Mouse (Mus musculus) activated CD4-positive, CD25-positive, alpha-beta regulatory T cell, adult 4 months (primary cell): ENCODE data around the gene D11Wsu47e. TPM values are rescaled to one million over a fixed set of nuclear protein-coding genes. Genes with fewer than 3 reads are reported as not detected.

ENCODE experiments used
- ATAC-seq: one replicate; pipeline ENCODE4 v1.8.0; 2017
- polyA plus RNA-seq, 2 experiments: library from polyadenylated mRNA; unstranded; fragments of 100-300 nt; shearing (Covaris generic); gene quantifications; one replicate each; pipeline ENCODE4 v1.2.1; 2017

D11Wsu47e gene
- polyA plus RNA-seq, 2 experiments from 2014 or later = 6.8 to 8.6 TPM

DNA sequence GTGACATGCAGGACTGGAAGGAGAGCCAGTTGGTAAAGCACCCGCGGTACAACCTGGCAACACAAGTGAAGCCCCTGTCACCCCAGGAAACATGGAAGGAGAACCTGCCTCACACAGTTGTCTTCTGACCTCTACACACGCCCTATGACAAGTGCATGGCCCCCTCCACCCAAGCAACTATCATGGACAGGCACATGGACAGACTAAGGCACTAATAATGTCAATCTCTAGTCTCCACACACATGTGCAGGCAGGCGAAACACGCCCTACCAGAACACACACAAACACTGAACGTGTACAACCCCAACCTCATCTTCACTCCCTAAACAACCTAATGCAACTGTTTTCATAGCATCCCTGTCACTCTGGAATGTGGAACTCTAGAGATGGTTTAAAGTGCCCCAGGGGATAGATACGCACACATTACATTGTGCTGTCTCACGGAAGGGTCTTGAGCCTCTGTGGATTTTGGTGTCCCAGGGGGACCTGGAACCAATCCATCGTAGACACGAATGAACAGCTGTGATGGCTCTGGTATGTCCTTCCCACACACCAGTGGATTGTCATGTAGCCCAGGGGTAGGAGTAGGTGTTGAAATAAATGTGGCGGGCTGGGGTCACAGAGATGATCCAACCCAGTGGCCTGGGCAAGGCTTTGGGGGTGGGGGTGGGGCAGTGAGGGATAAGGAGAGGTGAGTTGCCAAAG lies 52.8 kb downstream of the D11Wsu47e start:
- no peak for ATAC-seq

DNA sequence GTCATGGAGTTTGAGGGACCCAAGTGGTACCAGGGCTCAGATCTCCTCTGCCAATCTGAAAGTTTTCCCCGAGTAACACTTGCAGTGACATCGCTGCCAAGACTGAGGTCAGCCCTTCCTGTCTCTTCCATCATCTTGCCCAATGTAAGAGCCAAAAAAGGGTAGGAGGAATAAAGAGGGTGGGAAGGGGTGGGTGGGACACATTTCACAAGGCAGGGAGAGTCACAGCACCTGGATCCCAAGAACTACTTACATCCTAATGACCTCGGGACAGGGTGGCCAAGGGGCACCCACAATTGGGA lies 53.3 kb downstream of the D11Wsu47e start:
- ATAC-seq = no peak

- no peak for ATAC-seq
These were observed 53.7 kb downstream of the D11Wsu47e start for GRCm38 (mm10) chr11:113737912-113738311.

DNA sequence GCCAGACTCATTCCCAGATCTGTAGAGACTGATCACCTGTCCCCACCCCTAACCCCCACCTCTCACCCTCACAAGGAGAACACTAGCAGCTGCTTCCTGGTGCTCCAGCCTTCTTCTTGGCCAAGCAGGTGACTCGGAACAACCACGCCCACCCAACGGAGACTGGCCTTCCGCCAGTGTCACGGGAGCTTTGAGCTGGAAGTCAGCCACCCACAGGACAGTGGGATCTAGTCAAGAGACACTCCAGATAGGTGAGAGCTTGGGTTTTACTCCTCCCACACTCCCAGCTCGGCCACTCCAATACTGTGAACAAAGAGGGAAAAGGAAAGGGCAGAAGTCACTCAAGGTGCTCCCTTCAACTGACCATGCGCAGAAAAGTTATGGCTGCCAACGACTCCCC lies 55.0 kb downstream of the D11Wsu47e start:
- ATAC-seq = no peak

DNA sequence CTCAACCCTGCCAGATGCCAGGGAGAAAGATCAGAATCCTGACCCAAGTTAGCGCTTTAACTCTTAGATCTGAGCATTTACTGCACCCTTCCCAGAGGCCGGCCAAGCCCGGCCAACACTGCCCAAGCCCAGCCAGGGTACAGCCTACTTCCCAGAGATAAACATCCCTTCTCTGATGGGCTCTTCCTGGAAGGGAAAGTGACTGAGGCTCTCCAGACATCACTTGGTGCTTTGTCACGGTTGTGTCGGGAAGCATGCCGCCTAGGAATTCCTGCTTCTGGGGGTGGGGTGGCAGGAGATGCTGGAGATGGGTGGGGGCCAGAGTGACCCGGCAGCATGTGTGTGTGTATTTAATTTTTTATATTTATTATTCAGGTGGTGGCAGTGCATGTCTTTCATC lies 55.9 kb downstream of the D11Wsu47e start:
- ATAC-seq = no peak

GRCm38 (mm10) chr11:113742998-113743397 lies 58.8 kb downstream of the D11Wsu47e start:
- no peak for ATAC-seq

Other genes with a start within 250 kb of the D11Wsu47e start
- gene Sstr2, start 65.1 kb upstream of the D11Wsu47e start, polyA plus RNA-seq = not detected
- 10 to 100 TPM; 17.6 to 17.9 TPM for gene Cog1, start 35.2 kb upstream of the D11Wsu47e start, polyA plus RNA-seq
- 10 to 100 TPM; 12.5 to 17.1 TPM for gene Slc39a11, start 34.3 kb upstream of the D11Wsu47e start, polyA plus RNA-seq
- gene Fam104a, start 257 bp upstream of the D11Wsu47e start, polyA plus RNA-seq = 10 to 100 TPM; 16.4 to 18.6 TPM
- gene Cpsf4l, start 25.6 kb downstream of the D11Wsu47e start, polyA plus RNA-seq = under 1 TPM in 1 of 2 experiments, not detected in 1; 0.45 TPM
- 1 to 10 TPM; 2.4 to 2.5 TPM for gene Cdc42ep4, start 67.5 kb downstream of the D11Wsu47e start, polyA plus RNA-seq